Mouse (Mus musculus): ENCODE results near the gene Trip10.

DNA sequence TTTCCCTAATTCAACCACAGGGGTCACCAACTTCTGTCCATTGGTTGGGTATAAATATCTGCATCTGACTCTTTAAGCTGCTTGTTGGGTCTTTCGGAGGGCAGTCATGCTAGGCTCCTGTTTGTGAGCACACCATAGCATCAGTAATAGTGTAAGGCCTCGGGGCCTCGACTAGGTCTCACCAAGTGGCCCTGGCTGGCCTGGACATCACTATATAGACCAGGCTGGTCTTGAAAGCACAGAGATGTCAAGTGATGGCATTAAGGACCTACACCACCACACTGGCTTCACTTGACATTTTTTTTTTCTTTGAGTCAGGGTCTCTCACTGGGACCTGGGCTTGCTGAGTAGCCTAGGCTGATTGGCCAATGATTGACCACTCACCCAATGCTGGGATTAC, 8.9 kb downstream of the Trip10 start:
- TF ChIP-seq EP300 (IDR thresholded peaks at IDR 0.05; ENCODE audit: low read length) (no peak), CTCF (conservative IDR thresholded peaks at IDR 0.05 in 1 of 2, IDR thresholded peaks at IDR 0.05 in 1 of 2; ENCODE audit: low read depth in 2 of 2, low read length in 2 of 2) (no peak), JUND (conservative IDR thresholded peaks at IDR 0.05; ENCODE audit: low read depth, low read length) (no peak), POLR2A (IDR thresholded peaks at IDR 0.05; ENCODE audit: low read depth, low read length) (no peak), MAFK (IDR thresholded peaks at IDR 0.05; ENCODE audit: insufficient replicate concordance, low read length) (no peak)
